Mouse (Mus musculus): ENCODE data around the gene Dcst2. TPM values are rescaled to one million over a fixed set of nuclear protein-coding genes. Genes with fewer than 3 reads are reported as not detected.

Gene Dcst2
- polyA plus RNA-seq, 1 experiment = not detected

GRCm38 (mm10) chr3:89365486-89366414, 4.0 kb downstream of the Dcst2 start:
- Histone ChIP-seq H3K4me1 (ENCODE audit: control insufficient read depth) (no peaks in the 10 kb centered on the region; the same call in 1 of the 2 replicates), H3K36me3 (ENCODE audit: control insufficient read depth) (no peaks in the 10 kb centered on the region), H3K27me3 (ENCODE audit: control insufficient read depth) (no peaks in the 10 kb centered on the region), H3K4me3 (replicated peaks) (no peak overlapping the region), H3K9me3 (ENCODE audit: control insufficient read depth, low read length) (no peaks in the 10 kb centered on the region)
- no peak for TF ChIP-seq GATA1 (IDR thresholded peaks at IDR 0.05; ENCODE audit: low read length)

DNA sequence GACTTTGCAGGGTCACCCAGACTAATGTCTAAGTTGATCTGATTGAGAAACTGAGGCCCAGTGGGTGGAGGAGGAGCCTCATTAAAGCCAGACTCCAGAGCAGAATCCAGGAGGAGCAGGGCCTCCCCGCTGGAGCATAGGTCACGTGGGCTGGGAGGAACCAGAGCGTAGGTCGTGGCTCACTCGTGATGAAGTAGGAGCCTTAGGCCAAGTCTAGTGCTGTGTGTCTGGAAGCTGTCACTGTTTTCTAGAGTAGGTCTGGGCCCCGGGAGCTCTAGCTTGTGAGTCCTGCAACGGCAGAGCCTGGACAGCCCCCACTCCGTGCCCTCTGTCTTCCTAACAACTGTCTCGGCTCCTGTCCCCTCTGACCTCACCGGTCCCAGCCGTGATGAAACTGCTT, 5.6 kb downstream of the Dcst2 start:
- TF ChIP-seq GATA1 (IDR thresholded peaks at IDR 0.05; ENCODE audit: low read length) = no peak
- TF ChIP-seq TAL1 (IDR thresholded peaks at IDR 0.05; ENCODE audit: low read length) = no peak
- H3K27me3 ChIP-seq (ENCODE audit: control insufficient read depth) = no peaks in the 10 kb centered on the region
- no peaks in the 10 kb centered on the region; the same call in 1 of the 2 replicates for H3K4me1 ChIP-seq (ENCODE audit: control insufficient read depth)
- no peak overlapping the region for H3K4me3 ChIP-seq (replicated peaks)
- H3K36me3 ChIP-seq (ENCODE audit: control insufficient read depth) = no peaks in the 10 kb centered on the region
- H3K9me3 ChIP-seq (ENCODE audit: control insufficient read depth, low read length) = no peaks in the 10 kb centered on the region

DNA sequence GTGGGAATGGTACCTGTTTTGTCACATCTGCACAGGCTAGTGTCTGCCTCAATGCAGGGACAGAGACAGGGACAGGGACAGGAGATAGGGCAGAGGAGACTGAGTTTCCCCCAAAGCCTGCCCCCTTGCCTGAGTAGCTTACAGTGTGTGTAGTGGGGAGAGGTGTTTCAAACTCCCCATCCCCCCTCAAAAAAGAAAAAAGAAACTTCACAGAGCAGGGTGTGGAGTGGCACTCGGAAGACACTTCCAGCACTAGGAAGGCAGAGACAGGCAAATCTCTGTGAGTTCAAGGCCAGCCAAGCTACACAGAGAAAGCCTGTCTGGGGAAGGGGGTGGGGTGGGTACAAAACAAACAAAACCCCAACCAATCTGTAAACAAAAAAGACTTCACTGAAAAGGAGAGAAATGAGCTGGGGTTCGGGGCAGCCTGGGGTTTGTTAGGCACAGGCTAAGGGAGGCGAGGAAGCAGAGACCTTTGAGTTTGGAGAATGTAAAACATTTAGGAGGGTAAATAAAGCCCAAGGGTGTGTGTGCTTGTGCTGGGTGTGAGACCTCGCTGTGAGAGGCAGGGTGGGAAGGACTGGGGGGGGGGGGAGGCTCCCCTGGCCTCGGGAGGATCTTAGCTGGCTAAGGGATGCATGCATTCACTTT, 11.9 kb downstream of the Dcst2 start:
- 0 out of 2 replicates have a peak, but pooled peaks cover 2% of the 10 kb centered on the region for H3K27me3 ChIP-seq (ENCODE audit: control insufficient read depth)
- no peaks in the 10 kb centered on the region for H3K36me3 ChIP-seq (ENCODE audit: control insufficient read depth)
- TF ChIP-seq TAL1 (IDR thresholded peaks at IDR 0.05; ENCODE audit: low read length) (no peak), GATA1 (IDR thresholded peaks at IDR 0.05; ENCODE audit: low read length) (no peak)
- H3K4me3 ChIP-seq (replicated peaks) = no peak overlapping the region
- no peaks in the 10 kb centered on the region for H3K9me3 ChIP-seq (ENCODE audit: control insufficient read depth, low read length)
- H3K4me1 ChIP-seq (ENCODE audit: control insufficient read depth) = peaks cover 9% of the 10 kb centered on the region

DNA sequence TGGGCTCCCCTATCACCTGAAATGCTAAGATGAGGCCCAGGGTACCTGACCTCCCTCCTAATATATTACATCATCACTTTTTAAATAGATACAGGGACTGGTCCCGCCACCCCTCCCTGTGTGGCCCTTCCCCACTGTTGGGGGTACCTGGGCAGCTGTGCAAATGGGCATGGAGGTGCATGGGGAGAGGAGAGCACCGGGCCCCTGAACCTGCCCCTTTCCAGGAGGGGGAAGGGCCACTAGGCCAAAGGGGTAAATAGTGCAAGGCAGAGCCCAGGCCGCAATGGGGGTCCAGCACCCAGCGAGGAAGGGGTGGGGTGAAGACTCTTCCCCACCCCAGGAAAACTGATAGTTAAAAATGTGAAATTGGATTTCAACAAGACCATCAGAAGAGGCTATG, 16.1 kb downstream of the Dcst2 start:
- TF ChIP-seq GATA1 (IDR thresholded peaks at IDR 0.05; ENCODE audit: low read length) (no peak), TAL1 (IDR thresholded peaks at IDR 0.05; ENCODE audit: low read length) (no peak)
- Histone ChIP-seq H3K4me3 (replicated peaks) (no peak overlapping the region), H3K9me3 (ENCODE audit: control insufficient read depth, low read length) (no peaks in the 10 kb centered on the region), H3K27me3 (ENCODE audit: control insufficient read depth) (0 out of 2 replicates have a peak, but pooled peaks cover 2% of the 10 kb centered on the region), H3K4me1 (ENCODE audit: control insufficient read depth) (peaks cover 13% of the 10 kb centered on the region), H3K36me3 (ENCODE audit: control insufficient read depth) (peaks cover 14% of the 10 kb centered on the region)

- Histone ChIP-seq H3K9me3 (ENCODE audit: control insufficient read depth, low read length) (no peaks in the 10 kb centered on the region), H3K4me3 (replicated peaks) (peak overlapping the region; percentile 39), H3K27me3 (ENCODE audit: control insufficient read depth) (no peaks in the 10 kb centered on the region), H3K36me3 (ENCODE audit: control insufficient read depth) (peaks cover 14% of the 10 kb centered on the region), H3K4me1 (ENCODE audit: control insufficient read depth) (peaks cover 13% of the 10 kb centered on the region)
- TF ChIP-seq TAL1 (IDR thresholded peaks at IDR 0.05; ENCODE audit: low read length) (no peak), GATA1 (IDR thresholded peaks at IDR 0.05; ENCODE audit: low read length) (no peak)
Measured at GRCm38 (mm10) chr3:89378394-89379067, 16.8 kb downstream of the Dcst2 start.

- H3K4me3 ChIP-seq (replicated peaks) = no peak overlapping the region
- TF ChIP-seq TAL1 (IDR thresholded peaks at IDR 0.05; ENCODE audit: low read length) (no peak), GATA1 (IDR thresholded peaks at IDR 0.05; ENCODE audit: low read length) (no peak)
- H3K9me3 ChIP-seq (ENCODE audit: control insufficient read depth, low read length) = no peaks in the 10 kb centered on the region
- H3K27me3 ChIP-seq (ENCODE audit: control insufficient read depth) = no peaks in the 10 kb centered on the region
- peaks cover 14% of the 10 kb centered on the region for H3K36me3 ChIP-seq (ENCODE audit: control insufficient read depth)
- peaks cover 13% of the 10 kb centered on the region for H3K4me1 ChIP-seq (ENCODE audit: control insufficient read depth)
Measured at GRCm38 (mm10) chr3:89379388-89380131, 17.8 kb downstream of the Dcst2 start.

DNA sequence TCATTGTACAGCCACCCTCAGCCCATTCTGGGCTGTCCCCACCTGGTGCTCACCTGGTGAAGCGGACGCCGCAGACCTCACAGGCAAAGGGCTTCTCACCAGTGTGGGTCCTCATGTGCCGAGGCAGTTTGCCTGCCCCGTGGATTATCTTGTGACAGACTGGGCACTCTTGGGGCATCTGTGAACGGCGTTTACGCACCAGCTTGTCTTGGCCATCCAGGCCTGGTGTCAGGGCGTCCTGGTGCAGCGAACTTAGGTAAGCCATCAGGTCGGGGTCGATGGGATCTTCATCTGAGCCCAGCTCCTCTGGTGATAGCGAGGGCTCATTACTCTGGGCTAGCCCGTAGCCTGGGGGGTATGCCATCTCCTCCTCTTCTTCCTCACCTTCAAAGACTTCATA, 18.5 kb downstream of the Dcst2 start:
- H3K4me3 ChIP-seq (replicated peaks) = no peak overlapping the region
- TF ChIP-seq GATA1 (IDR thresholded peaks at IDR 0.05; ENCODE audit: low read length) (no peak), TAL1 (IDR thresholded peaks at IDR 0.05; ENCODE audit: low read length) (no peak)
- peaks cover 13% of the 10 kb centered on the region for H3K4me1 ChIP-seq (ENCODE audit: control insufficient read depth)
- no peaks in the 10 kb centered on the region for H3K9me3 ChIP-seq (ENCODE audit: control insufficient read depth, low read length)
- H3K27me3 ChIP-seq (ENCODE audit: control insufficient read depth) = no peaks in the 10 kb centered on the region
- peaks cover 14% of the 10 kb centered on the region for H3K36me3 ChIP-seq (ENCODE audit: control insufficient read depth)

DNA sequence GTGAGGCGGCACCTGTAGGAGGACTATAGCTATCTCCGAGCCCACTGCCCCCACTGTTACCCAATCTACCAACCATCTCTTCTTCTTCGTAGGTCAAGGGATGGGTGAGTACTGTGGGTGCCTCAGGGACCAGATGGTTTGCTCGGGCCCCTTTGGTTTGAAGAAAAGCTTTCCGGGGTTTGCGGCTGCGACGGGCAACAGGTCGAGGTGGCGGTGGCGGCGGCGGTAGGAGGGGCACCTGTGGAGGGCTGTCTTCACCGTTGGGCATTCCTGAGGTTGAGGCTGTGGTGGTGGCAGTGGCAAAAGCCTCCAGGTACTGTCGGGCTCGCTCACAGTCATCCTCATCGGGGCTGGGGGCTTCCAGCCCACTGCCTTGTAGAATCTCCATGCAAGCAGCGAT, 18.9 kb downstream of the Dcst2 start:
- peaks cover 14% of the 10 kb centered on the region for H3K36me3 ChIP-seq (ENCODE audit: control insufficient read depth)
- no peak overlapping the region for H3K4me3 ChIP-seq (replicated peaks)
- H3K9me3 ChIP-seq (ENCODE audit: control insufficient read depth, low read length) = no peaks in the 10 kb centered on the region
- H3K4me1 ChIP-seq (ENCODE audit: control insufficient read depth) = peaks cover 13% of the 10 kb centered on the region
- no peaks in the 10 kb centered on the region for H3K27me3 ChIP-seq (ENCODE audit: control insufficient read depth)
- TF ChIP-seq GATA1 (IDR thresholded peaks at IDR 0.05; ENCODE audit: low read length) (no peak), TAL1 (IDR thresholded peaks at IDR 0.05; ENCODE audit: low read length) (no peak)
